Mouse (Mus musculus): ENCODE results near the gene Gabbr2.

- TF ChIP-seq CTCF (IDR thresholded peaks at IDR 0.05; ENCODE audit: control insufficient read depth, insufficient read depth, insufficient replicate concordance, low read depth, low read length), result no peak
- no peak for TF ChIP-seq POLR2A (IDR thresholded peaks at IDR 0.05; ENCODE audit: control insufficient read depth, low read depth, low read length)
Observed at GRCm38 (mm10) chr4:46635702-46636430, 355.8 kb downstream of the Gabbr2 start.

Measured in testis, adult 2 months (tissue).